8 mouse cellular contexts compared by ENCODE assay signal in the genomic region with DNA sequence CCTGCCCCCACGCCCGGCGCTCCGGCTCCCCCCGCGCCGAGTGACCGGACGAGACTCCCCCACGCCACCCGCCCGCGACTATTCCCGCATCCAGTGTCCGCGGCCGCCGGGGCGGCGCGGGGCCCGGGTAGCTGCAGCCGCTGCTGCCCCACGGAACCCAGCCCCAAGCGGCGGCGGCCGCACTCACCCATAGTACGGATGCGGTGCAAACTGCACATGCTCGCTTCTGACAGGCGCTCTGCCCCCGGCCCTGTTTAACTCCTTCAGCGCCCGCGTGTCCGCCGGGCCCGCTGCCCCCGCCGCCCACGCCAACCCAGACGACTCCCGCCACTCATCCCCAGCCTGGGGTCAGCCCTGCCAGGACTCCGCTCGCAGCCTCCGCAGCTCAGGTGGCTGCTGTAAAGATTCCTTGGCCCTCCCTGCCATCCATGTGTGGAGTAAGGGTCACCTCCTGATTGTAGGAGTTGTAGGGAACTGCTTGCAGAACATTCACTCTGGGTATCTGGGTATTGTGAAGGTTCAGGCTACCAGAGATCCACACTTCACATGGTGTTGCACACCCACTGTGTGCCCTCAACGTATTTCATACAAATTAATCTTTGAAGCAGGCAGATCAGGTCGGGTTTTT. TPM values are rescaled to one million over a fixed set of nuclear protein-coding genes. Genes with fewer than 3 reads are reported as not detected.
DNase-seq lines count a peak whose midpoint lies in the region; ATAC-seq and TF ChIP-seq lines count a peak whose summit lies in the region.

A gene (minus strand): TSS at position 502 of the 628 bp plus-strand sequence.

- H3K4me2 ChIP-seq in intestine, embryonic 14.5 days (ENCODE audit: low read length): peak within 1 kb of the TSS; percentile 65

- no peaks in the 10 kb centered on the region for H3K9me3 ChIP-seq in intestine, embryonic 14.5 days (ENCODE audit: control insufficient read depth, low read length)
- no peaks in the 10 kb centered on the region for H3K9me3 ChIP-seq in limb, embryonic 10.5 days (replicated peaks)
- H3K9me3 ChIP-seq in midbrain, embryonic 10.5 days (replicated peaks): no peaks in the 10 kb centered on the region

- no peak for TF ChIP-seq CTCF in spleen, adult 2 months (IDR thresholded peaks at IDR 0.05; ENCODE audit: extremely low read depth, insufficient read depth, insufficient read length, insufficient replicate concordance)

- no peak within 1 kb of the TSS; the same call in 1 of the 2 replicates for H3K27ac ChIP-seq in intestine, embryonic 14.5 days (ENCODE audit: low read depth)
- H3K27ac ChIP-seq in limb, embryonic 10.5 days: peak within 1 kb of the TSS; percentile 81
- peak within 1 kb of the TSS; percentile 88 for H3K27ac ChIP-seq in midbrain, embryonic 10.5 days (replicated peaks)
- peak within 1 kb of the TSS; percentile 62 for H3K27ac ChIP-seq in spleen, adult 2 months (ENCODE audit: insufficient read depth, low read length)

- peak; percentile 67 to 87 for DNase-seq in adrenal gland, adult (ENCODE audit: inconsistent age in 2 of 2, low spot score in 1 of 2)
- no peak for DNase-seq in adrenal gland, adult 2 months
- peak; percentile 86 to 88 for DNase-seq in cerebellum, postnatal 10 days
- DNase-seq in frontal cortex, postnatal 25 days (ENCODE audit: low spot score in 2 of 2): peak; percentile 42 to 53
- DNase-seq in intestine, embryonic 14.5 days (ENCODE audit: low spot score): peak; percentile 80
- DNase-seq in limb, embryonic 10.5 days (ENCODE audit: low spot score): peak; percentile 76
- peak; percentile 79 for DNase-seq in midbrain, embryonic 10.5 days (ENCODE audit: low spot score)
- DNase-seq in spleen, adult 2 months (ENCODE audit: low read depth in 1 of 2, low spot score in 2 of 2): peak in 1 of 2 experiments; percentile 36

- WGBS in intestine, embryonic 14.5 days: 3% methylated on average over 23 of the region's 49 CpGs
- WGBS in limb, embryonic 10.5 days: 2% methylated on average over 47 of the region's 49 CpGs
- WGBS in midbrain, embryonic 10.5 days: under 1% methylated on average over 49 of the region's 49 CpGs
- WGBS in spleen, adult 2 months: 4% methylated on average over 47 of the region's 49 CpGs

- TF ChIP-seq POLR2A in spleen, adult 2 months (IDR thresholded peaks at IDR 0.05; ENCODE audit: low read depth, low read length): no peak

- ATAC-seq in intestine, embryonic 14.5 days (replicated peaks; ENCODE audit: low FRiP score, low TSS enrichment, low read depth): peak; percentile 88

- no peaks in the 10 kb centered on the region for H3K36me3 ChIP-seq in intestine, embryonic 14.5 days (ENCODE audit: control insufficient read depth, insufficient read depth, low read length)
- H3K36me3 ChIP-seq in limb, embryonic 10.5 days: no peaks in the 10 kb centered on the region
- no peaks in the 10 kb centered on the region for H3K36me3 ChIP-seq in midbrain, embryonic 10.5 days
- no peaks in the 10 kb centered on the region for H3K36me3 ChIP-seq in spleen, adult 2 months (ENCODE audit: control insufficient read depth, insufficient read depth, low read length)

- peaks cover 11% of the 10 kb centered on the region for H3K27me3 ChIP-seq in intestine, embryonic 14.5 days (replicated peaks; ENCODE audit: control insufficient read depth, insufficient read depth, low read length)
- H3K27me3 ChIP-seq in limb, embryonic 10.5 days (ENCODE audit: low read depth, poor library complexity, severe bottlenecking): peaks cover 60% of the 10 kb centered on the region
- peaks cover 44% of the 10 kb centered on the region for H3K27me3 ChIP-seq in midbrain, embryonic 10.5 days (ENCODE audit: low read depth, poor library complexity, severe bottlenecking)
- no peaks in the 10 kb centered on the region for H3K27me3 ChIP-seq in spleen, adult 2 months (ENCODE audit: control insufficient read depth, insufficient read depth, low read length)

- peak within 1 kb of the TSS; percentile 66 for H3K9ac ChIP-seq in intestine, embryonic 14.5 days (ENCODE audit: low read length)

- no peaks in the 10 kb centered on the region; the same call in 1 of the 2 replicates for H3K4me1 ChIP-seq in intestine, embryonic 14.5 days (replicated peaks; ENCODE audit: control insufficient read depth, insufficient read depth, low read length)
- peaks cover 8% of the 10 kb centered on the region for H3K4me1 ChIP-seq in limb, embryonic 10.5 days
- H3K4me1 ChIP-seq in midbrain, embryonic 10.5 days: peaks cover 28% of the 10 kb centered on the region
- H3K4me1 ChIP-seq in spleen, adult 2 months (ENCODE audit: control insufficient read depth, insufficient read depth, insufficient read length): peaks cover 3% of the 10 kb centered on the region

- H3K4me3 ChIP-seq in intestine, embryonic 14.5 days (ENCODE audit: low read depth, low read length): peak within 1 kb of the TSS; percentile 81
- H3K4me3 ChIP-seq in limb, embryonic 10.5 days: peak within 1 kb of the TSS; percentile 96
- H3K4me3 ChIP-seq in midbrain, embryonic 10.5 days: peak within 1 kb of the TSS; percentile 95
- peak within 1 kb of the TSS; percentile 96 for H3K4me3 ChIP-seq in spleen, adult 2 months (ENCODE audit: extremely low read depth, insufficient read depth, insufficient read length)

RNA-seq across cellular contexts. Expression of the gene that starts here (rescaled TPM):
- total RNA-seq in adrenal gland, adult 2 months (2021): 10 to 100 TPM in 1 of 2 experiments, 1 to 10 TPM in 1; 5.8 to 11.3 TPM
- 9.2 and 9.3 TPM in 2 replicates for polyA plus RNA-seq in adrenal gland, adult 2 months (2012; rRNA removed)
- polyA plus RNA-seq in intestine, embryonic 14.5 days (2014; fragmentation: Nextera tagmentation; extraction: Ambion mirVana): 5.7 and 6.7 TPM in 2 replicates
- 1.3 and 2.3 TPM in 2 replicates for polyA plus RNA-seq in limb, embryonic 10.5 days (2016; fragmentation: Nextera tagmentation; extraction: Ambion mirVana)
- polyA plus RNA-seq in midbrain, embryonic 10.5 days (2016; fragmentation: Nextera tagmentation; extraction: Ambion mirVana): 5.3 and 6.1 TPM in 2 replicates
- polyA plus RNA-seq in spleen, adult 2 months (2012; rRNA removed): 41.6 and 50.9 TPM in 2 replicates
